Mouse (Mus musculus) adrenal gland, adult 8-10 months (tissue): Measurements from ENCODE around the gene Igfbp3. TPM values are rescaled to one million over a fixed set of nuclear protein-coding genes. Genes with fewer than 3 reads are reported as not detected.

Experiments
- DNase-seq: peaks from one replicate; pipeline ENCODE4 v3.0.0; 2022
- total RNA-seq, 4 experiments: library from RNA; stranded (reverse); gene quantifications; 2 replicates each; pipeline ENCODE4 v1.2.4; 2022

Gene Igfbp3
- total RNA-seq, 4 experiments from 2014 or later = 46.2 to 81.3 (median 69.4) TPM

DNA sequence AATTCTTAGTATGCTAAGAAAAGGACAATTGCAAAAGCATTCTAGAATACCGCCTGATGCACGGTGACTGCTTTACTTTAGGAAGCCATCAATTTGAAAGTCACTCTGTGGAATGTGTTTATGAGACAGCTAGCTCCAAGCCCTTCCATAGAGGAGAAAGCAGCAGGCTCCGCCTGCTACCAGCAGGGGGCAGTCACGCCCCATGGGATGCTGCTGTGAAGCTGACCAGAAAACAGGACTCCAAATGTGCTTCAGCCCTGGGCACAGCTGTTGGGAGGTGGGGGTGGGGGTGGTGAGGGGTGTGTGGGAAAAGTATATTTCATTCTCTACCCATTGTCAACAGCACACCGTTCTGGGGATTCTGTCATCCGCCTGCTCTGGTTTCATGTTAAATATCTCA lies 3.4 kb downstream of the Igfbp3 start:
- DNase-seq = peak; percentile 44

- no peak for DNase-seq
These were observed 9.9 kb downstream of the Igfbp3 start for GRCm38 (mm10) chr11:7203846-7204245.

DNA sequence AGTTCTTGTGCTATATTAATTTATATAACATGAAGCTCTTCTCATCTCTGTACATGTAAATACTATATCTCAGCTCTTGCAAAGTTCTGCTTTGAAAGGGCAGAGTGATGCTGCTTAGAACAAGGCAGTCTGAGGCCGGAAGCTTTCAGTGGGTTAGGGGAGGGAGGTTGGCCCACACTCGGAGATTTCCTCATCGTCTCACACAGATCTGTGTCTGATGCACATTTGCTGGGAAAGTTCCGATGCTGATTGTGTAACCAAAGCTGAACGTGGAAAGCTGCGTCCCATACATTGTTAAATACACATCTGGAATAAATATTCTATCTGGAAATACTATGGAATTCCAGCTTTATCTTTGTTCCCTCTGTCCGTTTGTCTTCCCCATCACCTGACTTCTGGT lies 11.5 kb downstream of the Igfbp3 start:
- no peak for DNase-seq

DNA sequence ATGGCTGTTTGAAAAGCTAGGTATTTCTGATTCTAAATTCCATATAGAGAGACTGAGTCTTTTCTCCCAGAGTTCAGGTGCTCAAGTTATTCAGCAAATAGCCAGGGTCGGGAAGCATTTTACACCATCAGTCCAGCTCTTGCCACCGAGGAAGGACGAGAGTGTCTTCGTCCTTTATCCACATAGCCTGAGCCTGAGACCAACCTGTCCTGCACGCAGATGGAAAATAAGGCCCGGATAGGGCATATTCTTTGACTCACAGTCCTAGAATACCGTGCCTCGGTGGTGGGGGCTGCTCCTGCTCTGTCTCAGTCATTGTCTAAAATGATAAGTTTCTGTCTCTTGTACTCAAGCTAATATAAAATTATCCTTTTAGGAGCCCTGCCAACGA lies 13.3 kb downstream of the Igfbp3 start:
- DNase-seq = no peak

GRCm38 (mm10) chr11:7199736-7200392 lies 13.9 kb downstream of the Igfbp3 start:
- peak; percentile 13 for DNase-seq

DNA sequence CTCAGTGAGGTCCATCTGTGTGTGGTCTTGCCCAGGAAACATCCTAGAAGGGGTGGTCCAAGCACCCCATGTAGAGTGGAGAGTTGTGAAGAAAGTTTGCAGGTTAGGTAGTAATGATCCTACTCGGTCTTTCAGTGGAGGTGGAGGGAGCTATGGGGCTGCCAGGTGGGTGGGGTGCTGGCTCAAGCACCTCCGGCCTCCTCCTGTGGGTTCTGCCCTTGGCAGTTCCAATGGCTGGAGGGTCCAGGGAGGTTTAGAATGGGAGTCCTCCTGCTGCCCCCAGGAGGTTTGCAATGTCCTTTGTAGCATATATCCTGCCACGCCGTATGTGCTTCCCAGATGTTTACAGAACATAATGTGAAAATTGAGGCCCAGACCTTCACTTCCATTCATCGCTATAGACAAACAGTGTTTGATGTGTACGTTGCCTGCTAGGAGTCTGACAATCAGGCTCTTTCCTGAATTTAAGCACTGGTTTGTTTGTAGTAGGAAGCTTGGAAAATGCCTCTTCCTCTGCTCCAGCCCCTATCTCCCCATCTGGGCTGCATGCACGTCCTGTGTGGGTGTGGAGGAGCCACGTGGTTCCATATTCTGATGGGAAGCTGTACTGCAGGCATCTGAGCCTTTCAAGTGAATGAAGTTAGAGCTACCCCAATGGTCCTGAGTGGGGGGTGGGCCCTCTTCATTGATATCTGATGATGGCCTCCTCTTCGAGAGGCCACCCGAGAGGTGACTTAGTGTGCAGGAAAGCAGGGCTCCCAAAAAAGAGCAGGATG lies 15.1 kb downstream of the Igfbp3 start:
- no peak for DNase-seq

GRCm38 (mm10) chr11:7198006-7198405 lies 15.7 kb downstream of the Igfbp3 start:
- no peak for DNase-seq

DNA sequence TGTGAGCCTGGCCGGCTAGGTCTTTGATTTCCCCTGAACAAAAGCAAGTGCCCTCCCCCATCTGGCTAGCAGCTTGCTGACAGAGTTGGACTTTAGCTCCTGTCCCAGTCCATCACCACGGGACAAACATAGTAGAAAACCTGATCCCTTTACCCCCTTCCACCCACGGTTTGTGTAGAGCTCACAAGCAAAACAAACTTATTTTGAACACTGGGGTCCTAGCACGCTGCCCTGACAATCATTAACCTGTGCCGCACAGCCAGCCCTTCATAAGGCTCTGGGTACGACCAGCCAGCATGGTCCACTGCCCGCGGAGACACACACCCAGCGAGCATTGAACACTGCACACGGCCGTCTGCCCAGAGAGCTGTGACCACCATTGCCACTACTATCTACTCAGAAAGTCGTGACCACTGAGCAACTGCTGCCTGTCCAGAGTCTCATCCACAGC lies 16.2 kb downstream of the Igfbp3 start, which contains the start of gene Igfbp1:
Igfbp1 (plus strand) TSS at position 292 of the 451 bp plus-strand sequence.
- DNase-seq = no peak

GRCm38 (mm10) chr11:7195312-7195685 lies 18.4 kb downstream of the Igfbp3 start:
- DNase-seq = no peak

DNA sequence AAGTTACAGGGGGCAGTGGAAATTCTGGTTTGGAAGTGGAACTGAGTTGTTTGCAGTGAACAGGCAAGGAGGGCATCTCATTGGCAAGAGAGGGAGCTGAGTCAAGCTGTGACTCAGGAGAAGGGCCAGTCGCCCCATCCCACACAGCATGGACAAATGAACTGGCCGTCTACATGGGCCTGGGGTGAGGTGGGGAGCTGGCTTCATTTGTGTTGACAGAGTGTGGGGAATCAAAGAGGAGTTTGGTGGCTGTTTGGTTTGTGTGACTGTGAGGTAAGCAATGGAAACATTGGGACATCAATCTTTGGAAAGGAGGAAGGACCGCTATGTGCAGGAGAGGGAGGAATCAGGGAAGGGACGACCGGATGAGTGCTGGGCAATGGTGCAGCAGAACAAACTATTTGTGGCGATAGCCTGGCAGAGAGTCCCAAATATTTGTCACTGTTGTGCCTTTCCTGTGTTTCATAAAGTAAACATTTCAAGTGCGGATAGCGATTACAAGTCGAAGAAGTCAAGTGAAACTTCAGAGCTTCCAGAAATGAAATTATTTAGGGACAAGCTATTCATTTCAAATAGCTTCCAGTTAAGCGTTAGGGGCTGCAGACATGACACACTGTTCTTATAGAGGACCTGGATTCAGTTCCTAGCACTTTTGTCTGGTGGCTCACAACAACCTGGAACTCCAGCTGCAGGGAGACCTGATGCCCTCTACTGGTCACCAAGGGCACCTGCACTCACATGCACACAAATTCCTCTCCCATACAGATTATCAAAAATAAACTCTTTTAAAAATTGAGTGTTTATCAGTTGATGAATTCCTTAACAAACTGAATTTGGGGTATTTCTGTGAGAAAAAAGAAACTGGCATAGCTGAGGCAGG lies 19.1 kb downstream of the Igfbp3 start:
- DNase-seq = no peak

GRCm38 (mm10) chr11:7193134-7193533 lies 20.6 kb downstream of the Igfbp3 start:
- no peak for DNase-seq

DNA sequence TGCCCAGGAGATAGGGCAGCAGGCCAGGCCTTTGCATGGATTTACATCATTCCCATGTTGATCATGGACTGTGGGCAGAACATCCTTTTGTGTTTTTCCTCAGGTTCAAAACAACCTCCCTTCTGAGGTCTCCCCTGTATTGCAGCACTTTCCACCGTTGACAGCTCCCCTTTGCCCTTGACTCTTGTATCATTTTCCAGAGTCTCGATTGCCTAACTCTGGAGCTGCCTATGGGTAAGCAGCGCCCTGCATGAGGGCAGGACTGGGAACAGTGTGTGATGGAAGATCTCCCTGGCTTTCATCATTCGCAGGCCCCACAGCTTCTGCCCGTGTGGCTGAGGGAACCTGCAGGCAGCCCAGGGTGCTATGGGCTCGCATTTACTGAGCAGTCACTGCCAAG lies 21.0 kb downstream of the Igfbp3 start:
- no peak for DNase-seq

- no peak for DNase-seq
These were observed 25.3 kb downstream of the Igfbp3 start, which contains the start of gene Gm11985 for GRCm38 (mm10) chr11:7188469-7188868. Gene Gm11985, minus strand, starts transcription at chr11:7188569.

DNA sequence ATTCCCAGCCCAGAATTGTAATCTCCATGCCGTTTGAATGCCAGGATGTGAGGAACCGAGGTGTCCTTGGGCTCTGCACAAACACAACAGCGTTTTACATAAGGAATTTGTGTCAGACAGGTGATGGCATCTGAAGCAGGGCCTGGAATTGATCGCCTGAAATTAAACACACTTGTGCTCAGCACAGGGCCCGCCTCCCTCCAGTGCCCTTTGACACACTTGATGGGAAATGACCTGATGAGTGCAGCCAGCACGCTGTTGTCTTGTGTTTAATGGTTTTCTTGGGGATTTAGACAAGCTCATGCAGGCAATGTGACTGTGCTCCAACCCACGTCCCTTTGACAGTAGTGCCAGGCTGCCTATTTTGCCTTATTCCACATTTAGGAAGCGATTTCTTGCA lies 26.3 kb downstream of the Igfbp3 start:
- DNase-seq = no peak

GRCm38 (mm10) chr11:7184420-7184819 lies 29.3 kb downstream of the Igfbp3 start:
- DNase-seq = no peak

GRCm38 (mm10) chr11:7182409-7183042 lies 31.2 kb downstream of the Igfbp3 start:
- DNase-seq = no peak

DNA sequence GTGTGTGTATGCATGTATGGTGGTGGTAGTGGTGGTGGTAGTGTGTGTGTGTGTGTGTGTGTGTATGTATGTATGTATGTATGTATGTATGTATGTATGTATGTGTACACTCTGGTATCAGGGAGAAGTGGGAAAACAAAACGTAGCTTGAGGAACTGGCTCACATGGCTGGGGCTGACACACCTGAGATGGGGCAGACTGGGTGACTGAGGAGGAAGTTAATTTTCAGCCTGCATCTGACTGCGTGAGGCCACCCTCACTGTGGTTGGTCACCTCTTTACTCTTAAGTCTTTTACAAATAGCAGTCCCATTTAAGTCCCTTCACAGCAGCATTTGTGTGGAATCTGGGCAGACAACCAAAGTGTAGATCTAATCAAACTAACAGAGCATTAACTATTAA lies 34.4 kb downstream of the Igfbp3 start:
- DNase-seq = no peak

DNA sequence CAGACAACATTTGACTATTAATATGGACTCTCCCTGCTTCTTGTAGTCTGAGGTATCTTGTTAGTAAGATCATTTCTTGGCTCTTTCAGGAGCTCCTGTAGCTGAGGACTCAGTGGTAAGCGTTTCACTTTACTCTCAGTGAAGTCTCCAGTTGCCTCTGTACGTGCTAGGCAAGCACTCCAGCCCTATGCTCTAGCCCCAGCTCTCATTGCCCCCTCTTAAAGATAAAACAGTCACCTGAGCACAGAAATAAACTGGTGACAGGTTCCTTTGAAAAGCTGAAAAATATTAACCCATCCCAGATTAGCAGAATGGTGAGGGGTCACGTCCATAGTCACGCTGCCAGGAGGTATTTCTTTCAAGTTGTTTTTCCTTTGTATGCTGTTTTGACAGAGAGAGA lies 35.0 kb downstream of the Igfbp3 start:
- no peak for DNase-seq

GRCm38 (mm10) chr11:7173664-7174063 lies 40.1 kb downstream of the Igfbp3 start:
- no peak for DNase-seq

DNA sequence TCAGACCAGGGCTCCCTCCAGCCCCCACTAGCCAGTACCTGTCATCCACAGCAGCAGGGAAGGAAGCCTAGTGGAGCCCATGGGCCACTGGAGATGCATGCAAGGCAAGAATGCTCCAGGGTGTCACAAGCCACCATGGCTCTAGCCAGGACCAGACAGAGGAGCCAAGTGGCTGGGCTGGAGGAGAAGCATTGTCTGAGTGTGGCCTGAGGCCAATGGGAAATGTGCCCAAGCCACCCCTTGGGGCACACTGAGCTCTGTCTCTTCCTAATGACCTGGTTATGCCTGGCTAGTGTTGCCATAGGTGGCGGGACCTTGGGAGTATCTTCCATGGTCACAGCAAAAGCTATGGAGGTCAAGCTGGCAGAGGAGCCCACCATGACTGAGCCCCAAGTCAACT lies 44.1 kb downstream of the Igfbp3 start:
- no peak for DNase-seq

GRCm38 (mm10) chr11:7164416-7164815 lies 49.3 kb downstream of the Igfbp3 start:
- DNase-seq = no peak

DNA sequence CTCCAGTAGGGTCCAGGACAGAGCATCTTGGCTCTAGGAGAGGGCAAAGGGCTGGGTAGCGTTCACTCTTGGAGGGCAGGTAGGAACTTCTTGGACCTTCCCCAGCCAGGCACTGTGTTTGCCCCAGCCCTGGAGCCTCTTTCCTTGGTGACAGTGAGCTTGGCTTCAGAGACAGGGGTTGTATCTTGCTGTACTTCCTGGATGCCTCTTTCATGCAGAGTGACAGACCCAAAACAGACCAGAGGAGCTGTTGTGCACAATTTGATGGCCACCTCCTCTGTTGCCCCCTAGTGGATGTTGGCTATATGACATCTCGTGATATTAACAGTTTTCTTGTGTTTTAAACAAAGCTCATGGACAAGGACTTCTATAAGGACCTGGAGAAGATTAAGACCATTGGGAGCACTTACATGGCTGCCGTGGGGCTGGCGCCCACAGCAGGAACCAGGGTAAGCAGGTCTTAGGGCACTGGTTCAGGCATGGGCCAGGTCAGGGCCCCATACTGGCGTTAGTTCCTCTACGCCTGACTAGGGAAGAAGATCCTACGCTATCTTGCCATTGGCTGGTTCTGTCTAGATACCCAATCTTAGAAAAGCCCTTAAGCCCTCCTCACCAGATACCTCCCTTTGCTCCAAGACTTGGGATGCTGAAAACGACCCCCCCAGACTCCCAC lies 52.1 kb downstream of the Igfbp3 start:
- no peak for DNase-seq
